Mouse (Mus musculus): ENCODE results near the gene Rhobtb3.

- TF ChIP-seq CTCF (IDR thresholded peaks at IDR 0.05; ENCODE audit: borderline replicate concordance, insufficient read depth, low read depth, low read length) (no peak), POLR2A (IDR thresholded peaks at IDR 0.05; ENCODE audit: borderline replicate concordance, insufficient read depth, low read length) (no peak)
Measured at GRCm38 (mm10) chr13:75914151-75914550, 29.6 kb downstream of the Rhobtb3 start.

All from cerebellum, adult 2 months (tissue).